Mouse (Mus musculus) neural tube, embryonic 14.5 days (tissue): ENCODE measurements around the gene Smoc1. TPM values are rescaled to one million over a fixed set of nuclear protein-coding genes. Genes with fewer than 3 reads are reported as not detected.

ENCODE experiments used
- ATAC-seq: fragments of 200-750 bp; cut with Nextera tagmentation; 2 replicates; pipeline ENCODE4 v1.8.0; 2017; ENCODE audit warnings: low read depth, mild to moderate bottlenecking, moderate TSS enrichment, moderate library complexity
- H3K27ac ChIP-seq: fragments of 300-500 bp; sonication (generic); 2 replicates; pipeline ENCODE4 v1.5.1; 2014; ENCODE audit warnings: low read depth, mild to moderate bottlenecking, control low read depth, low read length, moderate library complexity, mixed read lengths
- H3K27me3 ChIP-seq: fragments of 300-500 bp; sonication (generic); 2 replicates; pipeline ENCODE4 v1.6.1; 2014; ENCODE audit warnings: low read length; ENCODE audit not compliant: control insufficient read depth, insufficient read depth
- H3K36me3 ChIP-seq: fragments of 300-500 bp; sonication (generic); 2 replicates; pipeline ENCODE4 v1.6.1; 2014; ENCODE audit warnings: low read length, mixed read lengths; ENCODE audit not compliant: control insufficient read depth, insufficient read depth
- H3K4me1 ChIP-seq: fragments of 300-500 bp; sonication (generic); 2 replicates; pipeline ENCODE4 v1.6.1; 2014; ENCODE audit warnings: low read length; ENCODE audit not compliant: control insufficient read depth, insufficient read depth
- H3K4me2 ChIP-seq: fragments of 300-500 bp; sonication (generic); 2 replicates; pipeline ENCODE4 v1.6.1; 2014; ENCODE audit warnings: mild to moderate bottlenecking, low read depth, low read length, control low read depth
- H3K4me3 ChIP-seq: fragments of 300-500 bp; sonication (generic); 2 replicates; pipeline ENCODE4 v1.5.1; 2014; ENCODE audit warnings: low read depth, low read length, control low read depth, mixed read lengths
- H3K9ac ChIP-seq: fragments of 300-500 bp; sonication (generic); replicated peaks from 2 replicates; pipeline ENCODE4 v1.6.1; 2014; ENCODE audit warnings: low read depth, mild to moderate bottlenecking, control low read depth, low read length, mixed read lengths
- H3K9me3 ChIP-seq: fragments of 300-500 bp; sonication (generic); 2 replicates; pipeline ENCODE4 v1.6.1; 2016; ENCODE audit warnings: low read length; ENCODE audit not compliant: control insufficient read depth
- WGBS: fragments of 180-500 bp; shearing (Covaris S2); extraction: QIAGEN DNeasy Blood & Tissue Kit; methylation state at CpG from one replicate; pipeline ENCODE4 v1.1.7; 2014; 5-methylcytosine and 5-hydroxymethylcytosine counted together
- polyA plus RNA-seq: library from polyadenylated mRNA; unstranded; fragments of >200 nt; fragmentation: Nextera tagmentation; extraction: Ambion mirVana; gene quantifications from 2 replicates; pipeline ENCODE4 v1.2.1, GENCODE M21; 2014

Smoc1 gene
- polyA plus RNA-seq, 1 experiment from 2014 or later: 10.1 TPM

DNA sequence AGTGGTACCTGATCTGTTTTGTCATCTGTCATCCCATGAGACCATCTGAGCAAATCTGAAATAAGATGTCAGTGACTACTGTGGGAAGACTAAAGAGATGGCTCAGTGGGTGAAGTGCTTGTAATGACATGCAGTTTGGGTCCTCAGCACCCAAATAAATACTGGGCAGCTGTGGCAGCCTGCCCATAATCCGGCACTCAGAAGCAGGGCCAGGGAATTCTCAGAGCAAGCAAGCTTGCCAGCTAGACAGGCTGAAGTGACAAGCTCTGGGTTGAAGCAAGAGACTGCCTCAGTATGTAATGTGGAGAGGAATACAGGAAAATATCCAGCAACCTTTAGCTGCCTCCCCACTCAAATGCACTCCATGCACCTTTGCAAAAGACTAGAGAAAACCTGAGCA is 58.6 kb downstream of the Smoc1 start:
- H3K27ac ChIP-seq: no peak overlapping the region

GRCm38 (mm10) chr12:81088131-81088530 is 61.5 kb downstream of the Smoc1 start:
- no peaks in the 10 kb centered on the region for H3K36me3 ChIP-seq

More for the DNA sequence above, 58.6 kb downstream of the Smoc1 start:
- ATAC-seq: no peak
- H3K9me3 ChIP-seq: no peaks in the 10 kb centered on the region
- H3K4me1 ChIP-seq: no peaks in the 10 kb centered on the region
- no peak overlapping the region for H3K4me2 ChIP-seq
- H3K9ac ChIP-seq: no peak overlapping the region
- no peaks in the 10 kb centered on the region for H3K27me3 ChIP-seq
- H3K4me3 ChIP-seq: no peak overlapping the region
- no peaks in the 10 kb centered on the region for H3K36me3 ChIP-seq
- WGBS: 77% methylated on average over 1 of the region's 1 CpGs

DNA sequence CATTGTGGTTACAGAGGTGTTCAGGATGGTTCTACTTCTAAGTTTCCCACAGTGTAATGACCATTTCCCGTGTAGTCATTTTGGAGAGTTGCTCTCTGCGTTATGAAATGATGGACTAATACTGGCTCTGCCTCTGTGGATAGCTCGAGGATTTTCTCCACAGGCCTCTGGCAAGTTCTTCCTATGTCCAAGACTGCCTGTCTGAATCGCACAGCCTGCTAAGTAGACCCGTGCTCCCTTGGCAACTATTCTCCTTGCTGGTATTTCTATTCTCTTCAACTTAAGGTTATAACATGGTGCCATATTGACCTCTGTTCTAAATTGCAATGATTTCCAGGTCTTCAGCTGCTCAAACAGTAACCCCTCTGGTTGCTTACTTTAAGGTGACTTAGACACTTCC is 65.0 kb downstream of the Smoc1 start:
- Histone ChIP-seq H3K9ac (no peak overlapping the region), H3K36me3 (no peaks in the 10 kb centered on the region), H3K27me3 (no peaks in the 10 kb centered on the region), H3K9me3 (no peaks in the 10 kb centered on the region), H3K4me3 (no peak overlapping the region), H3K4me2 (no peak overlapping the region), H3K27ac (no peak overlapping the region), H3K4me1 (no peaks in the 10 kb centered on the region)
- WGBS: 85% methylated on average over 5 of the region's 5 CpGs
- no peak for ATAC-seq

More at GRCm38 (mm10) chr12:81088131-81088530, 61.5 kb downstream of the Smoc1 start:
- Histone ChIP-seq H3K27ac (no peak overlapping the region), H3K4me3 (no peak overlapping the region), H3K4me1 (no peaks in the 10 kb centered on the region), H3K9ac (no peak overlapping the region), H3K27me3 (no peaks in the 10 kb centered on the region), H3K4me2 (no peak overlapping the region), H3K9me3 (no peaks in the 10 kb centered on the region)
- WGBS: 82% methylated on average over 5 of the region's 5 CpGs
- ATAC-seq: no peak

GRCm38 (mm10) chr12:81092641-81093040 is 66.0 kb downstream of the Smoc1 start:
- no peak for ATAC-seq
- Histone ChIP-seq H3K4me2 (no peak overlapping the region), H3K36me3 (no peaks in the 10 kb centered on the region), H3K27ac (no peak overlapping the region), H3K27me3 (no peaks in the 10 kb centered on the region), H3K9me3 (no peaks in the 10 kb centered on the region), H3K9ac (no peak overlapping the region), H3K4me1 (no peaks in the 10 kb centered on the region), H3K4me3 (no peak overlapping the region)
- 81% methylated on average over 3 of the region's 3 CpGs for WGBS

GRCm38 (mm10) chr12:81093211-81093610 is 66.6 kb downstream of the Smoc1 start:
- ATAC-seq: no peak
- Histone ChIP-seq H3K9me3 (no peaks in the 10 kb centered on the region), H3K27me3 (no peaks in the 10 kb centered on the region), H3K4me3 (no peak overlapping the region), H3K4me2 (no peak overlapping the region), H3K27ac (no peak overlapping the region), H3K9ac (no peak overlapping the region), H3K4me1 (no peaks in the 10 kb centered on the region), H3K36me3 (no peaks in the 10 kb centered on the region)
- 54% methylated on average over 7 of the region's 7 CpGs for WGBS

DNA sequence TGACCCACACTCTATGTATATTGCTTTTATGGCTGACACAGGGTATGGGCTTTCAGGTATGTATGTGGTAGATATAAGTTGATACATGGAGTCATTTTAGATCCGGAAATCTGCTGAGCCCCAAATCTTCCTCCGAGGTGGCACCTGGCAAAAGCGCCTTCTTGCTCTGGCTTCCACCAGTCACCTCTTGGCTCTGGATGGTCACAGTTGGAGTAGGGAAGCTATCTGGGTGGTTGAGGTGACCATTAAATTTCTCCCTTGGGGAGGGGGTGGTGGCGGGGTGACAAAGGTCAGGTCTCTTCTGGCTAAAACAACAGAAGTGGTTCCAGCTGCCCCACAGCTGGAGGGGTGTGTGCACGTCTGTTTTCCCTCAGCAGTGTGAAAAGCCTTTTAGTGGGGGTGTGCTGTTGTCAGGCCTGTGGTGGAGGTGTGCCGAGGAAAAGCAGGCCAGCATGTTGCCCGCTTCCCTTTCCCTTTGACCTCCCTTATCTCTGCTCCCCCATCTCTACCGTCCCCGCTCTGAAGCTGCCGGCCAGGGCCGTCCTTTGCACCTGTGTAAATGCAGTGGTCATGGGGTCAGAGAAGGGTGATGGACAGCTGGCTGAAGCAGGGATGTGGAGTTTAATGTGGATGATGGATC is 68.3 kb downstream of the Smoc1 start:
- no peak overlapping the region for H3K4me2 ChIP-seq
- 73% methylated on average over 11 of the region's 11 CpGs for WGBS
- H3K36me3 ChIP-seq: no peaks in the 10 kb centered on the region
- no peaks in the 10 kb centered on the region for H3K4me1 ChIP-seq
- no peak for ATAC-seq
- H3K27ac ChIP-seq: no peak overlapping the region
- no peaks in the 10 kb centered on the region for H3K9me3 ChIP-seq
- H3K4me3 ChIP-seq: no peak overlapping the region
- no peak overlapping the region for H3K9ac ChIP-seq
- no peaks in the 10 kb centered on the region for H3K27me3 ChIP-seq

- Histone ChIP-seq H3K27me3 (no peaks in the 10 kb centered on the region), H3K9ac (no peak overlapping the region), H3K4me1 (no peaks in the 10 kb centered on the region), H3K4me2 (no peak overlapping the region), H3K27ac (no peak overlapping the region), H3K9me3 (no peaks in the 10 kb centered on the region), H3K4me3 (no peak overlapping the region), H3K36me3 (no peaks in the 10 kb centered on the region)
- ATAC-seq: no peak
- 65% methylated on average over 7 of the region's 7 CpGs for WGBS
Measured at GRCm38 (mm10) chr12:81097267-81097666, 70.7 kb downstream of the Smoc1 start.

DNA sequence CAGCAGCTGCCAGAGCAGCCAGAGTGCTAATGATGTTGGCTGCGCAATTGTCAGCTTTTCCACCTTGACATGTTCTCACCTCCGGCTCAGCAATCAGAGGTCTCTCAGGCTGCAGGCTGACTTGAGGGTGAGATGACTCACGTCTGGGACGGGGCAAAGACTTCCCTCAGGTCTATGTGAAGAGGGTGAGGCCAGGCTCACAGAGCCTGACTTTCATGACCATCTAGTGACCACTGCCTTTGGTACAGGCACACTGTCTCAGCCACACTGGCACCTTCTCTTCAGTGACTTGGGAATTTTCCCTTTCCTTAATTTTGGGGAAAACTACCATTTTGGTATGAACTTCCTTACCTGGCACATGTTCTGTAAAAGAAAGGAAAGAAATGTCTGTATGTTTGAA is 71.1 kb downstream of the Smoc1 start:
- no peak overlapping the region for H3K4me3 ChIP-seq
- no peaks in the 10 kb centered on the region for H3K27me3 ChIP-seq
- H3K9ac ChIP-seq: no peak overlapping the region
- H3K9me3 ChIP-seq: no peaks in the 10 kb centered on the region
- no peak overlapping the region for H3K4me2 ChIP-seq
- ATAC-seq: no peak
- H3K4me1 ChIP-seq: no peaks in the 10 kb centered on the region
- no peak overlapping the region for H3K27ac ChIP-seq
- 76% methylated on average over 4 of the region's 4 CpGs for WGBS
- H3K36me3 ChIP-seq: no peaks in the 10 kb centered on the region

GRCm38 (mm10) chr12:81099161-81099560 is 72.6 kb downstream of the Smoc1 start:
- H3K9me3 ChIP-seq: no peaks in the 10 kb centered on the region
- no peak overlapping the region for H3K4me3 ChIP-seq
- 77% methylated on average over 5 of the region's 5 CpGs for WGBS
- no peaks in the 10 kb centered on the region for H3K36me3 ChIP-seq
- ATAC-seq: no peak
- H3K9ac ChIP-seq: no peak overlapping the region
- H3K4me2 ChIP-seq: no peak overlapping the region
- no peak overlapping the region for H3K27ac ChIP-seq
- no peaks in the 10 kb centered on the region for H3K27me3 ChIP-seq
- no peaks in the 10 kb centered on the region for H3K4me1 ChIP-seq
